Mouse (Mus musculus): ENCODE measurements around the gene Cux1.

DNA sequence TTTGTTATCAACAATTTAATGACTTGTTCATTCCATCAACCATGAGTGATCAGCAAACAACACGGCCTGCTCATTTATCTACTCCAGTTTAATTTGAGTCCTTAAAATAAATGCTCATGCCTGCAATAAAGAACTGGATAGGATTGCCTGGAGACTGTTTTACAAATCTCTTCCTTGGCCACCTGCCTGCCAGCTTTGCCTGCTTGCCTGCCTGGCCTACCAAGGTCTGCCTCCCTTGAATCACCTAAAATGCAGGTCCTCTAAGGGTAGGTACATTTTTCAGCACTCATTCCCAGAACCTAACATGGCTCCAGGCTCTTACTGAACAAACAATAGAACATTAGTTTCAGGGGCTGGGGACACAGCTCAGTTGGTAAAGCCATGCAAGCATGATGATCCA is 39.4 kb downstream of the Cux1 start:
- TF ChIP-seq POLR2A (IDR thresholded peaks at IDR 0.05; ENCODE audit: control insufficient read depth, extremely low read depth, insufficient read depth, low read length, poor library complexity): no peak
- TF ChIP-seq CTCF (IDR thresholded peaks at IDR 0.05; ENCODE audit: borderline replicate concordance, control insufficient read depth, extremely low read depth, insufficient read depth, low read length, poor library complexity): no peak
